Mouse (Mus musculus): ENCODE results near the gene Nfe2l3. TPM values are rescaled to one million over a fixed set of nuclear protein-coding genes. Genes with fewer than 3 reads are reported as not detected.
"Not testable (repeated sequence)": the region's sequence is repeated elsewhere in the genome, so short reads cannot be mapped to it uniquely, and the experiment has no call there.

Gene Nfe2l3
- total RNA-seq (2021) (under 1 TPM in 1 of 2 experiments, not detected in 1; 0.76 TPM), polyA plus RNA-seq (2012; rRNA removed) (0.18 and 0.84 TPM in 2 replicates)
- long read RNA-seq: 0 reads

- DNase-seq: peak; percentile 74
Measured at GRCm38 (mm10) chr6:51432535-51433397, at the start of gene Nfe2l3. Nfe2l3 (plus strand) TSS chr6:51432670.

DNA sequence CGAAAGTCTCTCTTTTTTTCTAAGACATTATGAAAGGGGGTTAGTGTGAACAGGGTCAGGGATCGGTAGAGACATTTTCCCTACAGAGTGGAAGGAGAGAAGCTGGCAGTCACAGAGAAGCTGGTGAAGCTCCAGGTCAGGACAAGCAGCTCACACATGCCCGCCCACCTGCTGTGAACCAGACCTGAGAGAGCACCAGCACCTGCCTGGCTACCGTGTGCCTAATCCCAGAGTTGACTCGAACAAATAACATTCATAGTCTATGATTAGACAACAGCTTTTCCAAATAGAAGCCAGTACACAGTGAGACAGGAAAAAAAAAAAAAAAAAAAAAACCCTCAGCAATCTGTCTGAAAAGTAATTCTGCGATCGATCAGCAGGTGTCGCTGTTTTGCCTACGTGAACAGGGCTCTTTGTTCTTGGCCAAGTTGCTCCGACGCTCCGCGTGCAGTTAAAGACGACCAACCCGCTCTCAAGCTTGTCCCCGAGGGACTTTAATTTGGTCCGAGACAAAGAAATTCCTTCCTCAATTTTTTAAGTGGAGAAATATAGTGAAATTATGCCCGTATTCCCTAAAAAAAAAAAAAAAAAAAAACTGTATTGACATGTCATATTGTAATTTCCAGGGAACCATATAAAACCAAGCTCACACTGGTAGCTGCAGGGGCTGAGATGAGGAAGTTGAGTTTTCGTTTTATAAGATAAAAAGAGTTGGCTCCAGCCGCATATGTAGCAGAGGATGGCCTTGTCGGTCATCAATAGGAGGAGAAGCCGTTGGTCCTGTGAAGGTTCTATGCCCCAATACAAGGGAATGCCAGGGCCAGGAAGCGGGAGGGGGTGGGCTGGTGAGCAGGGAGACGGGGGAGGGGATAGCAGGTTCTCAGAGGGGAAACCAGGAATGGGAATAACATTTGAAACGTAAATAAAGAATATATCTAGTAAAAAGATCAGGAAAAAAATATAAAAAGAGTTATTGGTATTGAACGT is 48.4 kb upstream of the Nfe2l3 start:
- peak; percentile 76 for DNase-seq

GRCm38 (mm10) chr6:51390505-51390904 is 42.0 kb upstream of the Nfe2l3 start:
- DNase-seq: no peak

DNA sequence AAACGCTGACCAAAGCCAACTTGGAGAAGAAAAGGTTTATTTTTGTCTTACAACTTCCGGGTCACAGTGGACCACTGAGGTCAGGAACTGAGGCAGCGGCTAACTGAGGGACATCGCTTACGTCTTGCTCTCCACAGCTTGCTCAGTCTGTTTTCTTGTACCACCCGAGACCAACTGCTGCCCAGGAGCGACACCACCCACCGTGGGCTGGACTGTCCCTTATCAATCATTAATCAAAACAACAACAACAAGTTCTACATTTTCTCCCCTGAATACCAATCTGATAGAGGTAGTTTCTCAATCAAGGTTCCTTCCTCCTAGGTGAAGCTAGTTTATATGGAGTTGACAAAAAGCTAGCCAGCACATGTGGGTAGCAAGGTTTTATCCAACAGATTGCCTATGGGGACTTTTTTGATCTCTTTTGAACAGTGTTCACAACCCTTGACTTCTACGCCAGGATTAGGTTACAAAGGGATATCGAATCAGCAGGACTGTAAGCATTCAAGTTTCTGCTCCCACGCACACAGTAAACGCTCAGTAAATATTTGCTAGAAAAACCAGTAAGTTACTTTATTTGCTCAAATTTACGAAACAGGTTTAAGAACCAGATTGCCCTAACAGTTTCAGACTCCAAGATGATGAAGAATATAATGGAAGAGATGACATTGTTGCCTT is 40.5 kb upstream of the Nfe2l3 start:
- DNase-seq: no peak

GRCm38 (mm10) chr6:51393341-51394128 is 38.9 kb upstream of the Nfe2l3 start:
- DNase-seq: no peak

GRCm38 (mm10) chr6:51394367-51394766 is 38.1 kb upstream of the Nfe2l3 start:
- DNase-seq: not testable (repeated sequence)

DNA sequence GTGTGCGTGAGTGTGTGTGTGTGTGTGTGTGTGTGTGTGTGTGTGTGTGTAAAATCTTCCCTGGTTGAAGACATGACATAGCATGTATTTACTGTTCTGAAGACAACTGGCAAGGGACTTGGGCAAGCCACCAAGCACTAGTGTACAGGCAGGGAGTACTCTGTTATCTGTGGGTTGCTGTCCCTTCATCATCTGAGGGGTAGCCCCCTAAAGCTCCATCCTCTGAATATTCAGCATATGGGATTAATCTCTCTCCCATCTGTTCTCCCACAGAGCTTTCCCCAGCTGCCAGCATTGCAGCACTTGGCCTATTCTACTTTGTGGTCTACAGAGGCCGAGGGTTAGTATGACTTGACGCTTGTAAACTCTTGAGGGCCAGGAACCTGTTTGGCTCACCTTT is 37.5 kb upstream of the Nfe2l3 start:
- DNase-seq: not testable (repeated sequence)

GRCm38 (mm10) chr6:51395486-51395885 is 37.0 kb upstream of the Nfe2l3 start:
- DNase-seq: no peak

DNA sequence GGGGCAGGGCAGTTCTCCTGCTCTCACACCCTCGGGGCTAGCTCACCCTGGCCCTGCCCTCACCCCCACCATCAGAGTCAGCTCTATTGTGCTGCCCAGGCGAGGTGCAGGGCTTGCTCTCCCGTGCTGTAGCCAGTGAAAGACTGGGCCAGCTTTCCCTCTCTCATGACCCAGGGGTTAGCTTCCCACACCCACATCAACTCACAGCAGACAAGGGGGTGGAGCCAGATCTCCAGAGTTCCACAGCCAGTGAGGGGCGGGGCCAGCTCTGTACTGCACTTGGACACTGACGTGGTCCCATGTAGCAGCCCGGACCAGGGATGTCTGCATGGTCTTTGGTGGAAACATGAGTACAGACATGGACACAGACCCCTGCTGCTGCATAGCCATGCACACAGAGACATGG is 33.4 kb upstream of the Nfe2l3 start:
- DNase-seq: no peak

DNA sequence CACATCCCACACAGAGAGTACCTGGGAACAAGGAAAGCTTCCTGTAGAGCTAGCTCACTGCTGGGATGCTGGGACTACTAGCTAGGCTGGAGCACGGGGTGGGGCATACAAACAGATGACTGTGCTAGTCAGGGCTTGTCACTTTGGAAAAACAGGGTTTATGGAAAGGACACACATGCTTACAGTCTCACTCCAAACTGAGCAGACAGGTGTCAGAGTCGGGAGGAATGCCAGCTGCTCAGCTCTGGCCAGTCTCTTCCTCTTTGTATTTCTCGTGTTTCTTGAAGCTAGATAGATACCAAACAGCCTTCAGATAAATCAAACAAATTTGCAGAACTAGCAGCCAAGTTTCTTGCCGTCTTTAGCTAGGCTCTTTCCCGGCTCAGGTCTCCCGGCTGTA is 31.2 kb upstream of the Nfe2l3 start:
- no peak for DNase-seq

- DNase-seq: no peak
Measured at GRCm38 (mm10) chr6:51403598-51403997, 28.9 kb upstream of the Nfe2l3 start.

- no peak for DNase-seq
Measured at GRCm38 (mm10) chr6:51404502-51404901, 28.0 kb upstream of the Nfe2l3 start.

GRCm38 (mm10) chr6:51416433-51416832 is 16.0 kb upstream of the Nfe2l3 start:
- no peak for DNase-seq

DNA sequence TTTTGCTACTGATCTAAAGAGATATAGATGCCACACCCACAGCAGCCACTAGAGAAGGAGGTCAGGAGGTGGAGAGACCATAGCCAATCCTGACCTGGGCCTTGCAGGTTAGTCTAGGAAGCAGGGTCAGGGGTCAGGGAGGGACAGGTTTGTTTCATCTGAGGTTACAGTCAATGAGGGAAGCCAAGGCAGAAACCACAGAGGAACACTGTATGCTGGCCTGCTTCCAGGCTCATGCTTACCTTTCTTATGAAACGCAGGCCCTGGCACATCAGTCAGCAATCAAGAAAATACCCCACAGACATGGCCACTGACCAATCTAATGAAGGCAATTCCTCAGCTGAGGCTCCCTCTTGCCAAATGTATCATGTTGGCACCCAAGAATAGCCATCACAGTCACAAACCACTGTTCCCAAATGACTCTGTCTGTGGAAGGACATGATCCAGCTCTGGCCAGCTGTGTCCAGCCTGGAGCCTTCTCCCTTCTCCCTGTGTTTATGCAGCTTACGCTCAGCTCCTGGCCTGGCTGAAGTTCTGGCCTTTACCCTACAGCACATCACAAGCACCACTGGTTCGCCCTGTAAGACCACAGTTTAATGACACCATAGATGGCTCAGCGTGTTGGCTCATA is 15.0 kb upstream of the Nfe2l3 start:
- no peak for DNase-seq

GRCm38 (mm10) chr6:51423466-51424122 is 8.9 kb upstream of the Nfe2l3 start:
- no peak for DNase-seq

GRCm38 (mm10) chr6:51424537-51424936 is 7.9 kb upstream of the Nfe2l3 start:
- DNase-seq: no peak

DNA sequence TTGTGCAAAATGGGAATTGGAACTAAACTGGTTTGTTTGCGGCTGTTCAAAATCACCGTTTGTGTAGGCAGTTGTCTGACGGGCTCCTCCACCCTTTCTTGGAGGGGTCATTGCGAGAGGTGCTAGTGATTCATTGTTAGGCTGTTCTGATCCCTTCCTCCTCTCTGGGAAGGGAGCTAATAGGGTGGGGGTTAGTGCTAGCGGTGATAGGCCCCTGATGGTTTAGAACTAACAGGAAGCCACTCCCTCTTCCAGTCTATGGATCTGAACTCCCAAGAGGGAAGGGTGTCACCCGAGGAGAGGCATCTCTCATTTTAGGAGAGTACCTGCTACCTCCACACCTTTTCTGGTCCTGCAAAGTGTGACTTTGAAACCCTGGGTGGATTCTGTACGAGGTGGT is 1.8 kb downstream of the Nfe2l3 start:
- no peak for DNase-seq

DNA sequence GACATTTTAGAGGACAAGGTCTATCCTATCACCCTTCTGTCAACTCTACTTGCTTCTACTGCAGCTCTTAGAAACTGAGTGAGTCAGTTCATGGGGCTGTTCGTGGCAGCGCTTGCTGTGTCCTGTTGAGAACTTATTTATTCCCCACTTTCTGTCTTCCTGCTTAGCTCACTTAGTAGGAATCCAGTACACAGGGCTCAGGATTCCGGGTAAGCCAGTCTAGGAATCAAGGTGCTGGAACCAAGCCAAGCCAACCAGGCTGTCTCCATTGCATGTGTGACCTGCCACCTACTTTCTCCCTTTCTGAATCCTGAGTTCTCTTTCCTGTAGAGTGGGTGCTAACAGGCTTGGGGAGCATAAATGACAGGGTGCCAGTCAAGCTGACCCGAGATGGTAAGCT is 5.2 kb downstream of the Nfe2l3 start:
- DNase-seq: no peak

DNA sequence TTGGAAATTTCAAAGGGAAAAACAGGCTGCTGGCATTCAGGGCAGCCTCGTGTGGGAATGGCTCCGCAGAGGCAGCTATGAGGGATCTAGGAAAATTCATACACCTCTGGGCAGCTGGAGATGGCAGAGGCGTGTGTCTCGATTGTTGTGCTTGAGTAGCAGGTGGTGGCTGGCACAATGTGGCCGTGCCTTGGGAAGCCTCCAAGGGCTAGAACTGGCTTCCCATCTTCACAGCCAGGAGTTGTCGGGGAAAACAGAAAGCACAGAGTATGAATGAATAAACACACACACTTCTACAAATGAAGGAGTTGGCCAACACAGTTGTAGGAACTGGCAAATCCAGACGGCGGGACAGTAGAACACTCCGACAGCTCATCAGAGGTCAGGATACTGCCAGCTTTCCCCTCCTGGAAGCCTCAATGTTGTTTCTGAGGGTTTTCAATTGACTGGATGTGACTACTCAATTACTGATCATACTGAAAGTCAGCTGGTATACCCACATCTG is 6.4 kb downstream of the Nfe2l3 start:
- DNase-seq: no peak

Measured in adrenal gland, adult 2 months (tissue).